Mouse (Mus musculus) kidney, postnatal 36 days (tissue): ENCODE measurements around the gene Prkn.

ENCODE experiments used
- DNase-seq, 2 experiments: peaks; one replicate each; pipeline ENCODE4 v3.0.0; 2021 to 2022; ENCODE audit warnings: mixed read lengths in 2 of 2

The Prkn gene

DNA sequence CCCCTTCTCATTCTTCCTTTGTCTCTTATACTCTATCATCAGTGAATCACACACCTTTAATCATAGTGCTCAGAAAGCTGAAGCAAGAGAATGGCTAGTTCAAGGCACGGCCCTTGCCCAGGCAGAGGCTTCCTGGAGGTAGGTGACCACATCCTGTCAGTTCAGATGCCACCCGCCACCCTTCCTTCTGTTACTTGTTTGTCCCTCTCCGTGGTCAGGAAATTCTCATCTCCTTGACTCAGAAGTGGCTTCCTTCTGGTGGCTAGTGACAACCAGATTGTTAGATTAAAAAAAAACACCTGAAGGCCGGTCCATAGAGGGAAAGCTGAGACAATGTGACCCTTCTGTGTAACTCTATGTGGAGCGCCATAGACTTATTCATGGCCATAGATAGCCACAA is 710.4 kb downstream of the Prkn start:
- no peak for DNase-seq

DNA sequence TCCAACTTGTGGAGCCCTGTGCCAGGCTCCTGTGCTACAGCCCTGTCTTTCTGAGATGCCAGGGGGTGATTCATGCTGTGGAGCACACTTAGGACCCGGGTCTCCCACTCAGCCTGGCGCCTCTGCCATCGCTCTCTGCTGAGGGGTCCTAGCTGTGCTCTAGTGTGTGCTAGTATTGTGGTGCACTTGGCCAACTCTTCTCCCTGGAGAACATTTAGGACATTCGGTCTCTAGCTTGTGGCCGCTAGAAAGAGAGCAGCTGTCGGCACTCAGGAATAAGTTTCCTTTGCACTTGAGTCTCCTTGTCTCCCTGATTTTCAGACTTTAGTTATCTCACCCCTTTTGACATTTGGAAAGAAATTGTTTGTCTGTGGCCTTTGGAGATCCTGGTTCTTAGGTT is 725.5 kb downstream of the Prkn start:
- DNase-seq: no peak

DNA sequence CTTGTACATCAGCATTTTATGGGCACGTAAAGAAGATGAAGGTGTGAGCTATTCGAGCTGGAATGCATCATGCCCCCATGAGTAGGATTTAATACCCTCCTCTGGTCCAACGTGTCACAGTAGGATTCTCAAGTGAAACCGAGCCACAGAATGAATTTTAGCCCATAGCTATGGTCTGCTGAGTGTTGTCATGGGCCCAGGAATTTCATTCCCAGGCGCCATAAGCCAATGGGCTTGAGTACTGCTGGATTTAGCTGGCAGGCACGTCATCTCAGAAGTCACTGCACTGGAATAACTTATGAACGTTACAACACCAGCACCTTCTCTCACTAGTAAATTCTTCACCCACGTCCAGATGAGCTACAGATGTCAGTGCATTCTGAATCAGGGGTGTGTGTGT is 730.2 kb downstream of the Prkn start:
- DNase-seq: no peak

- no peak for DNase-seq
Measured at GRCm38 (mm10) chr17:11573666-11574065, 733.5 kb downstream of the Prkn start.

GRCm38 (mm10) chr17:11585491-11585890 is 745.3 kb downstream of the Prkn start:
- no peak for DNase-seq

DNA sequence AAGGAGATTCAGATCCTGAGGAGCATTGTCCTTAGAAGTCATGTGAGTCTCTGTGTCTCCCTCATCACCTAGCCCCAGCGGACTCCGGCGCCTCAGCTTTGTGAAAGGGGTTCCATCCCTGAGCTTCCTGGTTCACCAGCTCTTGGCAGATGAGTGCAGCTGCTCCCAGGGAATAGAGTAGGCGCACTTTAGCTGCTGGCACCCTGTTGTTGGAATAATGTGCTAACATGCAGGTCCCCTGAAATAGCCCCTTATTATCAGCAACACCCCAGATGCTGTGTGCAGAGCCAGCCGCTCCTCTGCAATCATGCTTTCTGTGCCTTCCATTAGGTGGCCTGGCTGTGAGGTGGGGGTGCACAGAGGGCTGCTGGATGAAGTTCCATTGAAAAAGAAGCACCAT is 767.7 kb downstream of the Prkn start:
- no peak for DNase-seq

DNA sequence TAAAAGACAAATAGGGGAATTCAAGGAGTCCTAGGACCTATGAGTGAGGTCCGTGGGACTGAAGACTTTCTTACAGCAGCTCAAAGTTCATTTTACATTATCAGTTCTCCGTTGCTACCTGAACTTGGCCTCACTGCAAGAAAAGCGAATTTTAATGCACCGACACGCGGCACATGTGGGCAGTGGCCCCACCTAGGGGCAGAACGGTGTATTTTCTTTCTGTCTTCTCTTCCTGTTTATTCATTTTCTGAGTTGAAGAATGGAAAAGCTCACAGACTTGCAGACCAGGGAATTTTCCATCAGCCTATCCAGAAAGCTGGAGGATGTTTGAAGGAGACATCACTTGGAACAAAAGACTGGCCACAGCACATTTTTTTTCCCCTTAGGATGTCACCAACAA is 771.3 kb downstream of the Prkn start:
- peak; percentile 41 to 81 for DNase-seq

- peak in 1 of 2 experiments; percentile 4 for DNase-seq
Measured at GRCm38 (mm10) chr17:11612801-11613531, 772.8 kb downstream of the Prkn start.

DNA sequence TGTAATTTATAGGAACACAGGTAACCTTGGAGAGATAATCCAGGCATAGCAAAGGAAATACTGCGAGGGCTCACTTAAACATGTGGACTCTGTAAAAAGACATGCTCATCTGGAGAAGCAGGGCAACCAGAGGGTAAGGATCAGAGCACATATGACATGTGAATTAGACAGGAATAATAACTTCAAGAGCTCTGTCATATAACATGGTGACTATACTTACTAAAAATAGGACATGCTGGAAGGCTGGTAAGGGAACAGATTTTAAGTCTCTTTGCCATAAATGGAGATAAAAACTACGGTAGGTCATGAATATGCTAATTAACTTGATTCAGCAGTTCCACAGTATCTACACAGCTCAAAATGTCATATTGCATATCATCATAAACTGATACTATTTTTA is 777.4 kb downstream of the Prkn start:
- no peak for DNase-seq

DNA sequence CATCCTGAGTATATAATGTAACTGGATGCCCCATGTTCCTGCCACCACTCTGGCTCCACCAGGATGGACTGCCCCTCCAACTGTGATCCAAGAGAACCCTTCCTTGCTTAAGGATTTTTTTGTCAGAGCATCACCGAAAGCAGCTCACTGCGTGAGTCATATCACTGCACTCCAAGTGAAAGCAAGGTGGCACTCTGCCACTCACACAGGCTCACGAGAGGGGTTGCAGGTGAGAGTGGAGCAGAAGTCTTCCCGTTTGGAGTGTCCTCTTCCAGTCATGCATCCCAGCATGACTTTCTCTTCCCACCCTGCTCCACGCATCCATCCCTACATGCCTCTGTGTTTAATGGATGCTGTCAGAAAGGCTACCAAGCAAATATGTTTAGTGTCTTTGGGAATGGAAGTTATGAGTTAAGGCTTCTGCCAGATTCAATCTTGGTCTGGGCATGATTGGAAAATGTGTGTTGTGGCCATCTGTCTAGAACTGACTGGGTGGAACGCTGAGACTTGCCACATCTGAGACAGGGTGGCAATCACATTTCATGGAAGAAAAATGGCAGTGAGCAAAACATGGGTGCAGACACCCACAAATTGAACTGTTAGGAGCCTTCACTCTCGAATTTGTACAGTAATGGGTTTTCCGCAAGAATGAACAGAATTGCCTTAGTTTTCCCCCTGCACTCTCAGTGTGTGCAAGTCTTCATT is 778.9 kb downstream of the Prkn start:
- DNase-seq: no peak

DNA sequence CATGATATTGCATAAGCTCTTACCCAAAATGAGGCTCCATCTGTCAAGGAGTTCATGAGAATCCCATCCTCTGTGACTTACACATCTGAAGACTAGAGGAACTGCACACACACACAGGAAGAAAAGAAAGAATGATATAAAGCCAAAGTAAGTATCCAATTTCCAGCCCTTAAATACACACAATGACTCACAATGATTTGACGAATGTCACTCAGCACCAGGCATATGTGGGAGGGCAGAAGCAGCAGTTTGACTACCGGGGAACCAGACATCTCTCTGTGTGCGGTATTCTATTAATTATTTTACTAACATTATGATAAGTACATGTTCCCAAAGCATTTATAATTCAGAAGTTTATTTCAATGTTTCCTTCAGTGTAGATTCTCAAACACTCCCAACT is 780.6 kb downstream of the Prkn start:
- no peak for DNase-seq

DNA sequence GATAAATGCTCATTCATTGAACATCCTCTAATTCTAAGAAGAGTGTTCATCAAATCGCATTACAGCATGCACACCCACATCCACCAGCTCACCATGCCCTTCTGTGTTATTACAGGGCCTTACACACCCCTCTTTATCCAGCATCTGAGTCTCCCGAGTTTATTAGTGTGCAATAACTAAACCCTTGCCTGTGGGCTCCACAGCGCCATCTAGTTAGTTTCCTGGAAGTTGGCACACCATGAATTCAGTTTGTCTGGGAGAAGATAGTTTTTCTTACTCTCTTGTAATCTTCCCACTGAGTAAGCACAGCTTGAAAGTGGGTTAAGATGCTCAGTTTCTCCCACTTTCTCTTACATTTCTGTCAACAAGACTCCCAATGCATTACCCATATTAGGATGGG is 781.3 kb downstream of the Prkn start:
- DNase-seq: peak in 1 of 2 experiments; percentile 46

DNA sequence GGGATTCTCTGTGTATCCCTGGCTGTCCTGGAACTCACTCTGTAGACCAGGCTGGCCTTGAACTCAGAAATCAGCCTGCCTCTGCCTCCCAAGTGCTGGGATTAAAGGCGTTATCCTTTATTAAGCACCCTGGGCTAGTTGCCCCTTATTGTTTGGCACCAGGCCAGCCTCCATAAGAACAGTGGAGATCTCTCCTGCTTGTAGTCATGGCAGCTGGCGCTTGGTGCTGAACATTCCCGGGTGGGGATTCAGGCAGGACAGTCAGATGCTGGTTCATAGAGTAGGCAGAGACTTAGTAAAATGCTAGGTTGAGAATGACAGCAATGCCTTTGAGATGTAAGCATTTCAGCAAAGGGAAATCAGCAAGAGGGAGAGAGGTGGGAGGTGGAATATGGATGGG is 786.1 kb downstream of the Prkn start:
- no peak for DNase-seq

- no peak for DNase-seq
Measured at GRCm38 (mm10) chr17:11635121-11635520, 794.9 kb downstream of the Prkn start.

- no peak for DNase-seq
Measured at GRCm38 (mm10) chr17:11637642-11638041, 797.5 kb downstream of the Prkn start.

- DNase-seq: no peak
Measured at GRCm38 (mm10) chr17:11638451-11638850, 798.3 kb downstream of the Prkn start.

- DNase-seq: no peak
Measured at GRCm38 (mm10) chr17:11639786-11640185, 799.6 kb downstream of the Prkn start.

DNA sequence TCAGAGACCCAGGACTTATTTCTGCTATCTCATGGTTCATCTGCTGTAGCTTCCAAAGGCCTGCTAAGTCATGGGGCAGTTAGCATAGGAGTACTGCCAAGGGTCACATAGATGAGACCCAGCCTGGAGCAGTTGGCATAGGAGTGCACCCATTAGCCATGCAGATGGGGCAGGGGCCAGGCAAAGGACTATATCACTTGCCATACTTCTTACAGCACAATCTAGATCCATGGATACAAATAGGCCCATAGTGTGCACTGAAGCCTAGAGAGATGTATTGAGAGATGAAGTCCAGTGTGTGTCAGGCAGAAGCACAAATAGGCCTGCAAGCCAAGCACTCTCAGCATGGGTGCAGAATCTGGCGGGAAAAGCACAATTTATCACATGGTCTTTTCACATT is 802.1 kb downstream of the Prkn start:
- no peak for DNase-seq

GRCm38 (mm10) chr17:11644016-11644415 is 803.8 kb downstream of the Prkn start:
- DNase-seq: peak; percentile 25 to 45

DNA sequence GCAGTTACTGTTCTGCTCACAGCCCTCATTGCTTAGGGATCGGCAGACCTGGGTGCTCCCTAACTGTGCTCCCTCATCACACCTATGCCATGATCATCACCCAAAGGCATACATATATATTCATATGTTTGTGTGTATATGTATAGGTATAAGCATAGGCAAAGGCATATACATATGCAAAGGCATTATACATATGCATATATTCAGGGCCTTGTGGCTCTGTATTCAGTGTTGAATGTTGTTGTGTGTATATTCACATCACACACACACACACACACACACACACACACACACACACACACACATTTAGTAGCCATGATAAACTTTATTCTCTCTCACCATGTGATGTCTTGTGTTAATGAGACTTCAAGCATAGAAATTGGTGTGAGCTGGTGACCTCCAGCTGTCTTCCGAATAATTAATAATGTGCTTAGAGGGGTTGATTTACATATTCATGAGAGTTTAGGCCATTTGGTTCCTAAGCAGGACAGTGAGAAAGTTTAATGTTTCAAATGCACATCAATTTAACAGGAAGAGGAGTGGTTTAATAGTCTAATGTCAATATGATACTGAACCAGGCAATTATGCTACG is 804.8 kb downstream of the Prkn start:
- no peak for DNase-seq

GRCm38 (mm10) chr17:11656397-11656796 is 816.2 kb downstream of the Prkn start:
- DNase-seq: no peak

GRCm38 (mm10) chr17:11656878-11657277 is 816.7 kb downstream of the Prkn start:
- no peak for DNase-seq

DNA sequence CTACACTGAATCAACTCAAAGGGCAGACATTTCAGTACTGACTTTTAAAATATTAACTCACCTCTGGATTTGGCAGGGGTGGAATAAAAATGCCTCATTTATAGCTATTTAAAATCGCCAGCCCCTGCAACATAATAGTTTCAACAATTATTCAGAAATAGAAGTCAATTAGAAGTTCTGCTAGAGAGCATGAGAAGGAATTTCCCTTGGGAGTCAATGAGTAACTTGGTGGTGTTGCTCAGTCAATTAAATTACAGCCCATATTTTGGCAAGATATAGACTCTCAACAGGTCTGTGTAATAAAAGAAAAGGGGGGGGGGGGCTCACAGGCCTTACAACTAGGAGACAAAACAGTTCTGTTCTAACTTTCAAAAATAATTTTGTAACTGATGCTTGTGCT is 821.7 kb downstream of the Prkn start:
- DNase-seq: peak in 1 of 2 experiments; percentile 50

GRCm38 (mm10) chr17:11663437-11663836 is 823.3 kb downstream of the Prkn start:
- no peak for DNase-seq
